Mouse (Mus musculus) erythroblast, embryonic 14.5 days (primary cell): ENCODE results near the gene Map3k7cl. TPM values are rescaled to one million over a fixed set of nuclear protein-coding genes. Genes with fewer than 3 reads are reported as not detected.

Experiments
- H3K27me3 ChIP-seq: 2 replicates; pipeline ENCODE4 v1.6.1; 2012; ENCODE audit warnings: inconsistent platforms; ENCODE audit not compliant: control insufficient read depth
- H3K36me3 ChIP-seq: 2 replicates; pipeline ENCODE4 v1.6.1; 2012; ENCODE audit warnings: mild to moderate bottlenecking, inconsistent platforms; ENCODE audit not compliant: control insufficient read depth
- H3K4me1 ChIP-seq: 2 replicates; pipeline ENCODE4 v1.6.1; 2012; ENCODE audit warnings: inconsistent platforms; ENCODE audit not compliant: control insufficient read depth
- H3K4me3 ChIP-seq: replicated peaks from 2 replicates; pipeline ENCODE3; 2012; ENCODE audit warnings: moderate library complexity, mild to moderate bottlenecking, inconsistent platforms
- H3K9me3 ChIP-seq: 2 replicates; pipeline ENCODE4 v1.6.1; 2012; ENCODE audit warnings: low read length, inconsistent platforms, mixed read lengths; ENCODE audit not compliant: control insufficient read depth
- GATA1 ChIP-seq: IDR thresholded peaks from 2 replicates; pipeline ENCODE4 v1.6.1; 2012; ENCODE audit warnings: low read length, inconsistent platforms, mixed read lengths
- TAL1 ChIP-seq: IDR thresholded peaks from 3 replicates; pipeline ENCODE4 v1.6.1; 2012; ENCODE audit warnings: low read length, inconsistent platforms, mixed read lengths
- polyA plus RNA-seq: library from polyadenylated mRNA; stranded (reverse); fragments of >175 nt; gene quantifications from 2 replicates; pipeline ENCODE4 v1.2.3, GENCODE M21; 2012

Gene Map3k7cl
- polyA plus RNA-seq, 1 experiment: not detected

- H3K4me3 ChIP-seq: no peak overlapping the region
- TF ChIP-seq GATA1 (no peak), TAL1 (no peak)
- H3K9me3 ChIP-seq: no peaks in the 10 kb centered on the region
- H3K36me3 ChIP-seq: no peaks in the 10 kb centered on the region
- H3K27me3 ChIP-seq: no peaks in the 10 kb centered on the region
- H3K4me1 ChIP-seq: no peaks in the 10 kb centered on the region
Measured at GRCm38 (mm10) chr16:87579462-87579861, 26.3 kb downstream of the Map3k7cl start.

- Histone ChIP-seq H3K36me3 (no peaks in the 10 kb centered on the region), H3K4me1 (no peaks in the 10 kb centered on the region), H3K9me3 (no peaks in the 10 kb centered on the region), H3K4me3 (no peak overlapping the region), H3K27me3 (no peaks in the 10 kb centered on the region)
- TF ChIP-seq TAL1 (no peak), GATA1 (no peak)
Measured at GRCm38 (mm10) chr16:87582776-87583175, 29.6 kb downstream of the Map3k7cl start.

DNA sequence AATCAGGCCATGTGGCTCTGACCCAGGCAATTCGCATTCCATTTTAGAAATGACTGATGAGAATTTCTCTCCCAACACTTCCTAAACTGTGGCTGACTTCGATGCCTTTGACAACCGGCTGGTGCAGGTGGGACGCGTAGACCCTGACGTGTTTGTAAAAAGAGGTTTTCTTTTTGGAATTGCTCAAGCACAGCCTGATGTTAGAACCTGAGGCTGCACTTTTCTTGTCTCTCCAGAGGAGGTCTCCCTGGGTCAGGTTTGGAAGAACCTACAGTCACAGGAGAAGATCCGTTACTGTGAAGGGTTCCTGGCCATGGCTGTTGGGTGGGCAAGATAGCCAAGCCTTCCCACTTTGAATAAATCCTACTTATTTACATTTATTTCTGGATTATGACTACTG is 31.5 kb downstream of the Map3k7cl start:
- Histone ChIP-seq H3K9me3 (no peaks in the 10 kb centered on the region), H3K4me3 (no peak overlapping the region), H3K4me1 (no peaks in the 10 kb centered on the region), H3K36me3 (no peaks in the 10 kb centered on the region), H3K27me3 (no peaks in the 10 kb centered on the region)
- TF ChIP-seq GATA1 (no peak), TAL1 (no peak)

DNA sequence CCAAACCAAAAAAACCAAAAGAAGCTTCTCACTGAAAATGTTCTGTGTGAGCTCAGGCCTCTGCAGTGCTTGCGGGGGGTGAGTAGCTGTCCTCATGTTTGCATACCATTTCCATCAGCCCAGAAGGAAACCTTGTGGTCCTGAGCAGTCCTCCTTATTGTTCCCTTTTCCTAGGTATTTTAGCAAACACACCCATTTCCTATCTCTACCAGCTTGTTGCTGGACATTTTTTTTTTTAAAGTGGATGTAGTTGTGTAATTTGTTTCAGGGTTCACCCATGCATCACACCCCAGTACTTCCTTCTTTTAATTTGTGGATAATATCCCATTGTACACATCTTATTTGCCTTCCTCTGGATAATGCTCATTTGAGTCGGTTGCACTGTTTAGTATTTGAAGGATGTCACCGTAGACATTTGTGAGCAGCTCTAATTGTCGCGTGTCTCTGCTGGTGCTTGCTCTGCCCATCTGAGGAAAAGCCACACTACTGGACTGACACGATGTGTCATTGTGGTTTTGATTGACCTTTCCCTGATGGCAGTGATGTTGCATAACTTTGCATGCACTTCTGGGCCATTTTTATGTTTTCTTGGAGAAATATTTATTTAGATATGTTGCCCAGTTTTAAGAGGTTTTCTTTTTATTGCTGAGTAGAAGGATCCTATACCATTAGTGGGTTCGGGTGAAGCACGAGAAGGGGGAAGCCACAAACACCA is 32.6 kb downstream of the Map3k7cl start:
- H3K4me3 ChIP-seq: no peak overlapping the region
- TF ChIP-seq TAL1: no peak
- no peak for TF ChIP-seq GATA1
- H3K9me3 ChIP-seq: no peaks in the 10 kb centered on the region
- H3K4me1 ChIP-seq: no peaks in the 10 kb centered on the region
- no peaks in the 10 kb centered on the region for H3K36me3 ChIP-seq
- no peaks in the 10 kb centered on the region for H3K27me3 ChIP-seq

DNA sequence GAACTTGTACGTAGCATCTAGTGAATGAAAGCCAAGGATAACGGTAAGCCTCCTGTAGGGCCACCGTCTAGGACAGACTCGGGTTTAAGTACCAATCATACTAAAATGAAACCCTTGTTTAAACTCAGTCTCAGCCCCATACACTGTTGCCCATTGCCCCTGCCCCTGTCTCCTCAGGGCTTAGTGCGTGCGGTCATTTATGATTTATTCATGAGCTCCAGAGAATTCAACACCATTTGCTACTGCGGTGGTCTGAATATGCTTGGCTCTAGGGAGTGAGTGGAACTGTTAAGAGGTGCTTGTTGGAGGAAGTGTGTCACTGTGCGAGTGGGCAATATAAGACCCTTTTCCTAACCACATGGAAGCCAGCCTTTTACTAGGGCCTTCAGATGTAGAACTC is 34.7 kb downstream of the Map3k7cl start:
- no peak overlapping the region for H3K4me3 ChIP-seq
- no peaks in the 10 kb centered on the region for H3K9me3 ChIP-seq
- no peaks in the 10 kb centered on the region for H3K4me1 ChIP-seq
- TF ChIP-seq TAL1 (no peak), GATA1 (no peak)
- H3K36me3 ChIP-seq: no peaks in the 10 kb centered on the region
- H3K27me3 ChIP-seq: no peaks in the 10 kb centered on the region

- TF ChIP-seq GATA1 (no peak), TAL1 (no peak)
- H3K4me1 ChIP-seq: no peaks in the 10 kb centered on the region
- peaks cover 5% of the 10 kb centered on the region; the same call in 1 of the 2 replicates for H3K9me3 ChIP-seq
- H3K4me3 ChIP-seq: no peak overlapping the region
- H3K36me3 ChIP-seq: no peaks in the 10 kb centered on the region
- no peaks in the 10 kb centered on the region for H3K27me3 ChIP-seq
Measured at GRCm38 (mm10) chr16:87594145-87594544, 41.0 kb downstream of the Map3k7cl start.

DNA sequence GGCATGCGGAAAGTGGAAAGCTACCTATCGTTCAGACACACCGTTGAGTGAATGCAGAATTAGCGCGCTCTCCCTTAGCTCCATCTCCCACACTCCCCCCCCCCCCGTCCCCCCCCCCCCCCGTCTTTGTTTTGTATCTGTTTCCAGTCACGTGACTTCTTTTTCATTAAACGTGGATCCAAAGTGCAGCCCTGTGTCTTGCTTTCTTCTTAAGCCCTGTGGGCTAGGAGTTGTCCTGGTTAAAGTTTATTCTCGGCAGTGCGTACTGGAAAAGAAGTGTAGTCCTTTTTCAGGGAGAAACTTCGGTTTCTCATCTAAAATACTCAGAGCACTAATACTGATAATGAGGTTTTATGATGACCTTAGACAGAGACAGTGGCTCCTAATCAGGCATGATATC is 42.0 kb downstream of the Map3k7cl start:
- Histone ChIP-seq H3K27me3 (no peaks in the 10 kb centered on the region), H3K36me3 (no peaks in the 10 kb centered on the region), H3K4me3 (no peak overlapping the region), H3K9me3 (peaks cover 5% of the 10 kb centered on the region; the same call in 1 of the 2 replicates), H3K4me1 (no peaks in the 10 kb centered on the region)
- TF ChIP-seq TAL1 (no peak), GATA1 (no peak)

DNA sequence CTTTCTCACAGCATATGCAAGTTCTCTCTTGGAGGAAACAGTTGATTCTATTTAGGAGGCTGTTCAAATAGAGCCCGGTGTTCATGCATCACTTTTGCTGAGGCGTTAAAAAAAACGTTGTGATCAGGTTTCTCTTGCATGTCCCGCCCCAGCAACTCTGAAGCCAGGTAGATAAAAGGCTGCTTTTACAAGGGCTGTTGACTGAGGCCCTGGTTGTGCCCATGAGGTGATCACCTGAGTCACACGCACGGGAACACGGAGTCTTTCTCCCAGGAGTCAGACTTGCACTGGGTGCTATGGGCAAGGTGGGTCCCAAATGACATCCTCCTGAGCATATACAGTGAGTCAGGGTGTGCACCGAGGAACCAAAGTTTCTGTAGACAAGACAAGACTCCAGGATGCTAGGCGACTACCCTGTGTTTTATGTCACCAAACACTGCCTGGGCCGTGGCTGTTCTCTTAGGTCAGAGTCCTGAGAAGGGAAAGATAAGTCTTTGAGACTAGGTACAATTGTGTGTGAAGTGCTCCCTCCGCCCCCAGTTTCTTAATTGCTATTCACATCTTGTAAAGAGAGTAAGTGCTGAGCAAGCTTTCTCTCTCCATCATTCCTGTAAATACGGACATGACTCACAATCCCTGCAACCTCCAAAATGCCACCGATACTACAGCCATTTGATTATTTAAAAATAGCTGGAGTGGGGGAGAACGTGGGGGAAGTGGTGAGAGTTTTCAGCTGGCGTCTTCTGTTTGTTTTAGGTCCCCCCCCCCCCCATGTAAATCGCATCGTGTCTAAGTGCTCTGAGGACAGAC is 49.8 kb downstream of the Map3k7cl start:
- Histone ChIP-seq H3K4me3 (no peak overlapping the region), H3K4me1 (no peaks in the 10 kb centered on the region), H3K27me3 (no peaks in the 10 kb centered on the region), H3K9me3 (no peaks in the 10 kb centered on the region; the same call in 1 of the 2 replicates), H3K36me3 (no peaks in the 10 kb centered on the region)
- TF ChIP-seq TAL1: no peak
- no peak for TF ChIP-seq GATA1

DNA sequence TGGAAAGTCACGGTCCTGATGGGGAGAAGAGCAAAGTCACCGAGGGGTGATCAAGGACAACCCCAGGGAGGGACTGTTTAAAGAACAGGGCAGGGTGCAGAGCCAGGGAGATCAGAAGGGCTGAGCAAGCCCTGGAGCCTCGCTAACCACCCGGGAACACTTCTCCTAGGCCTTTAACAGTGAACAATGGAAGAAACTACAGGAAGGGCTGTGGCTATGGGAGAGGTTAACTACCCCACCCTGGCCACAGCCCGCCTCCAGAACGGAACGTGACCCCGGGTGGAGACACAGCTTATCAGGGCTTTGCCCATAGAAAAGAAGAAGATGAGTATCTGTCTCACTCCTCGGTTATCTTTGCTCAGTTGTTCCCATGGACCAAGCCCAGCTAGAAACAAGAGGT is 50.9 kb downstream of the Map3k7cl start:
- TF ChIP-seq GATA1 (no peak), TAL1 (no peak)
- H3K4me3 ChIP-seq: no peak overlapping the region
- no peaks in the 10 kb centered on the region for H3K4me1 ChIP-seq
- H3K9me3 ChIP-seq: no peaks in the 10 kb centered on the region; the same call in 1 of the 2 replicates
- no peaks in the 10 kb centered on the region for H3K36me3 ChIP-seq
- no peaks in the 10 kb centered on the region for H3K27me3 ChIP-seq
